Mouse (Mus musculus): Measurements from ENCODE around the gene Pm20d1. TPM values are rescaled to one million over a fixed set of nuclear protein-coding genes. Genes with fewer than 3 reads are reported as not detected.
"Not testable (repeated sequence)": the region's sequence is repeated elsewhere in the genome, so short reads cannot be mapped to it uniquely, and the experiment has no call there.

Pm20d1 gene
- total and polyA plus RNA-seq, 2 experiments, result 35.5 to 62.0 TPM

DNA sequence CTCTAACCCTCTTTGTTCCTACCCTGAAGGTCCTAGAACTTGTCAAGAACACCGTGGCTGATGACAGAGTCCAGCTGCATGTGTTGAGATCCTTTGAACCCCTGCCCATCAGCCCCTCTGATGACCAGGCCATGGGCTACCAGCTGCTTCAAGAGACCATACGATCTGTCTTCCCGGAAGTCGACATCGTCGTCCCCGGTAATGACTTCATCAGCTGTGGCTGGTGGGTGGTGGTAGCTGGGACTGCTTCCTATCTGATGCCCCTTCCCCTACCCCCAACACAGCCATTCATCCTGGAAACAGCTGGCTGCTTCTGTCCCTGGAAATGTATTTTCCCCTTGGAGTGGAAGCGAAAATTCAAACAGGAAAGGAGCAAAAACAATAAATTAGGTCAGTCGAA, 14.8 kb downstream of the Pm20d1 start:
- WGBS, result 80% methylated on average over 9 of the region's 9 CpGs
- Histone ChIP-seq H3K4me1 (ENCODE audit: control insufficient read depth, insufficient read depth, low read length) (peaks cover 10% of the 10 kb centered on the region), H3K79me2 (ENCODE audit: control insufficient read depth, insufficient read depth, low read length) (no peaks in the 10 kb centered on the region), H3K36me3 (ENCODE audit: control insufficient read depth, insufficient read depth, low read length) (peaks cover 34% of the 10 kb centered on the region), H3K9ac (ENCODE audit: low read depth, low read length) (no peak overlapping the region), H3K27me3 (ENCODE audit: control insufficient read depth, insufficient read depth, low read length) (no peaks in the 10 kb centered on the region), H3K27ac (replicated peaks; ENCODE audit: insufficient read depth, low read depth, low read length) (peak overlapping the region; percentile 77), H3K4me3 (ENCODE audit: insufficient read depth, low read depth, low read length) (no peak overlapping the region)
- TF ChIP-seq CTCF (IDR thresholded peaks at IDR 0.05; ENCODE audit: low read depth, low read length) (no peak), POLR2A (IDR thresholded peaks at IDR 0.05; ENCODE audit: extremely low read depth, insufficient read depth, low read length) (no peak)
- no peak for DNase-seq (ENCODE audit: extremely low read depth, low read depth, low spot score)

DNA sequence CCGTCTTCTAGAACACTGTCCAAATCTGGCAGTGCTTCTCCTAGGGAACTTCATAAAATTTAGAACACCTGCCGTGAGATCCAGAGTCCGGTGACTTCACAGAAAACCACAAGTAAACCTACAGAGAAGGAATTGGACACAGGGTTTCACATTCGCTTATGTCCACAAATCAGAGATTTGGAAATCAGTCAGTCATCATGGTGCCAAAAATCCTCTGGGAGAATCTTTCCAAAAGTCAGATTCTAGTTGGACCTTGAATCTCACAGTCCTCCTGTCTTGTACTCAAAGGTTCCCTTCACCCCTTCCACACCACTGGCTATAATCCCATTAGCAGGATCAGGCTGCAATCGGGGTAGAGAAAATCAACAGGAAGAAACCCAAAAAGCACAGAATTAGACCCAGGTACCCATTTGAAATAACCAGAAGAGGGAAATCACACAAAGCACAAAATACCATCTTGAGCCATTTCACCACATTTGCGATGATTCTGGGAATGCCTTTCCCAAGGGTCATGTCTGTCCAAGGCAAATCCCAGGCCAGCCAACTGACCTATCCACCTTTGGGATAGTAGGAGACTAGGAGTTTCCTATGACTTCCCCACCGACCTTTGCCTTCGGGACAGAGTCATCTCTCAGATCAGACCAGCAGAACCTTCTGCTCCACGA, 15.6 kb downstream of the Pm20d1 start:
- peaks cover 10% of the 10 kb centered on the region for H3K4me1 ChIP-seq (ENCODE audit: control insufficient read depth, insufficient read depth, low read length)
- WGBS, result 30% methylated on average over 9 of the region's 9 CpGs
- H3K27me3 ChIP-seq (ENCODE audit: control insufficient read depth, insufficient read depth, low read length), result no peaks in the 10 kb centered on the region
- H3K4me3 ChIP-seq (ENCODE audit: insufficient read depth, low read depth, low read length), result no peak overlapping the region
- no peak overlapping the region for H3K9ac ChIP-seq (ENCODE audit: low read depth, low read length)
- H3K27ac ChIP-seq (replicated peaks; ENCODE audit: insufficient read depth, low read depth, low read length), result peak overlapping the region; percentile 77
- no peak for TF ChIP-seq POLR2A (IDR thresholded peaks at IDR 0.05; ENCODE audit: extremely low read depth, insufficient read depth, low read length)
- TF ChIP-seq CTCF (IDR thresholded peaks at IDR 0.05; ENCODE audit: low read depth, low read length), result no peak
- no peaks in the 10 kb centered on the region for H3K79me2 ChIP-seq (ENCODE audit: control insufficient read depth, insufficient read depth, low read length)
- DNase-seq (ENCODE audit: extremely low read depth, low read depth, low spot score), result peak; percentile 97
- peaks cover 39% of the 10 kb centered on the region for H3K36me3 ChIP-seq (ENCODE audit: control insufficient read depth, insufficient read depth, low read length)

DNA sequence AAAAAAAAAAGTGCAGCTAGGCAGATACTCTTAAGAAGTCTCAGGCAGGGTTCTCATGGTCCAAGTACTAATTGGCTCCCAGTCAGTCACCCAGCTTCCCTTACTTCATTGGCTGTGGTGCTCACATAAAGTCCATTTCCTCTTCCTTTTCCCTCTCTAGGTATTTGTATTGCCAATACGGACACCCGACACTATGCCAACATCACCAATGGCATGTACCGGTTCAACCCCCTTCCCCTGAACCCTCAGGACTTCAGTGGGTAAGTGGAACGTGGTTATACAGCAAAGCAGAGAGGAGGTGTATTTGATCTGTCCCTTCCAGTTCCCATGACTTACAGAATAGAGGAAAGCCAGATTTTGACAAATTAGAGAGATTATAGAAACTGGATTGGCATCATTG, 16.6 kb downstream of the Pm20d1 start:
- H3K27ac ChIP-seq (replicated peaks; ENCODE audit: insufficient read depth, low read depth, low read length), result no peak overlapping the region
- H3K9ac ChIP-seq (ENCODE audit: low read depth, low read length), result no peak overlapping the region
- peaks cover 38% of the 10 kb centered on the region for H3K36me3 ChIP-seq (ENCODE audit: control insufficient read depth, insufficient read depth, low read length)
- TF ChIP-seq CTCF (IDR thresholded peaks at IDR 0.05; ENCODE audit: low read depth, low read length) (no peak), POLR2A (IDR thresholded peaks at IDR 0.05; ENCODE audit: extremely low read depth, insufficient read depth, low read length) (no peak)
- H3K4me1 ChIP-seq (ENCODE audit: control insufficient read depth, insufficient read depth, low read length), result peaks cover 10% of the 10 kb centered on the region
- 81% methylated on average over 4 of the region's 4 CpGs for WGBS
- H3K4me3 ChIP-seq (ENCODE audit: insufficient read depth, low read depth, low read length), result no peak overlapping the region
- H3K79me2 ChIP-seq (ENCODE audit: control insufficient read depth, insufficient read depth, low read length), result no peaks in the 10 kb centered on the region
- no peaks in the 10 kb centered on the region for H3K27me3 ChIP-seq (ENCODE audit: control insufficient read depth, insufficient read depth, low read length)
- DNase-seq (ENCODE audit: extremely low read depth, low read depth, low spot score), result no peak

DNA sequence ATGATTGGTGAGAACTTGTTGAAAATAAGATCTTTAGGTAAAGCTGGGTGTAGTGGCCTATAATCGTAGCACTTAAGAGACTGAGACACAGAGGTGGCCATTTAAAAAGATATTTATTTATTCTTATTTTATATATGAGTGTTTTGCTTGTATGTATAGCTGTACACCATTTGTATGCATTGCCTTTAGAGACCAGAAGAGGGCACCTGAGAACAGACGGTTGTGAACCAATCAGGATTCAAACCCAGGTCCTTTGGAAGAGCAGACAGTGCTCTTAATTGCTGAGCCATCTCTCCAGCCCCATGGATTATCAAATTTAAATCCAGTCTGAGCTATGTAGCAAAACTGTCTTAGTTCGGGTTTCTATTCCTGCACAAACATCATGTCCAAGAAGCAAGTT, 17.0 kb downstream of the Pm20d1 start:
- 91% methylated on average over 3 of the region's 3 CpGs for WGBS
- no peak for DNase-seq (ENCODE audit: extremely low read depth, low read depth, low spot score)
- peaks cover 10% of the 10 kb centered on the region for H3K4me1 ChIP-seq (ENCODE audit: control insufficient read depth, insufficient read depth, low read length)
- H3K27ac ChIP-seq (replicated peaks; ENCODE audit: insufficient read depth, low read depth, low read length), result no peak overlapping the region
- peaks cover 36% of the 10 kb centered on the region for H3K36me3 ChIP-seq (ENCODE audit: control insufficient read depth, insufficient read depth, low read length)
- H3K4me3 ChIP-seq (ENCODE audit: insufficient read depth, low read depth, low read length), result no peak overlapping the region
- TF ChIP-seq CTCF (IDR thresholded peaks at IDR 0.05; ENCODE audit: low read depth, low read length) (no peak), POLR2A (IDR thresholded peaks at IDR 0.05; ENCODE audit: extremely low read depth, insufficient read depth, low read length) (no peak)
- no peaks in the 10 kb centered on the region for H3K27me3 ChIP-seq (ENCODE audit: control insufficient read depth, insufficient read depth, low read length)
- no peak overlapping the region for H3K9ac ChIP-seq (ENCODE audit: low read depth, low read length)
- no peaks in the 10 kb centered on the region for H3K79me2 ChIP-seq (ENCODE audit: control insufficient read depth, insufficient read depth, low read length)

DNA sequence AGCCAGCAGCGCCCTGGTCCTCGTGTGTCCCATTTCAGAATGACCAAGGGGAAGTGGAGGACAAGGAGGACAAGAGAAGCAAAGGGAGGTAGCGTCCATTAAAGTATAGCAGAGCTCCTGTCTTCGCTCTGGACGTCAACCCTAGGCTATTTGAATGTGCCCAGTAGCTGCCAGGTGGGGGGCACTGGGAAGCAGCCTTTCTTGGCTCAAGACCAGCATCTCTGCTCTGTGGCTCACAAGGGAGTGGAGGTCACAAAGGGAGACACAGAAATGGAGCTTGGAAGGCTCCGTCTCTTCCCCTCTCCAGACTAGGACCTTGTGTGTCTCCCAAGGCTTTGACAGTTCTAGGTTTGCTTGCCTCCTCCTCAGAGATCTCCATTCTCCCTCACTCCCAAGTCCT, 19.7 kb downstream of the Pm20d1 start:
- peaks cover 9% of the 10 kb centered on the region for H3K4me1 ChIP-seq (ENCODE audit: control insufficient read depth, insufficient read depth, low read length)
- no peaks in the 10 kb centered on the region for H3K79me2 ChIP-seq (ENCODE audit: control insufficient read depth, insufficient read depth, low read length)
- no peak overlapping the region for H3K4me3 ChIP-seq (ENCODE audit: insufficient read depth, low read depth, low read length)
- WGBS, result 94% methylated on average over 6 of the region's 6 CpGs
- no peak overlapping the region for H3K27ac ChIP-seq (replicated peaks; ENCODE audit: insufficient read depth, low read depth, low read length)
- peaks cover 33% of the 10 kb centered on the region for H3K36me3 ChIP-seq (ENCODE audit: control insufficient read depth, insufficient read depth, low read length)
- H3K27me3 ChIP-seq (ENCODE audit: control insufficient read depth, insufficient read depth, low read length), result no peaks in the 10 kb centered on the region
- DNase-seq (ENCODE audit: extremely low read depth, low read depth, low spot score), result no peak
- no peak for TF ChIP-seq CTCF (IDR thresholded peaks at IDR 0.05; ENCODE audit: low read depth, low read length)
- no peak for TF ChIP-seq POLR2A (IDR thresholded peaks at IDR 0.05; ENCODE audit: extremely low read depth, insufficient read depth, low read length)
- H3K9ac ChIP-seq (ENCODE audit: low read depth, low read length), result no peak overlapping the region

DNA sequence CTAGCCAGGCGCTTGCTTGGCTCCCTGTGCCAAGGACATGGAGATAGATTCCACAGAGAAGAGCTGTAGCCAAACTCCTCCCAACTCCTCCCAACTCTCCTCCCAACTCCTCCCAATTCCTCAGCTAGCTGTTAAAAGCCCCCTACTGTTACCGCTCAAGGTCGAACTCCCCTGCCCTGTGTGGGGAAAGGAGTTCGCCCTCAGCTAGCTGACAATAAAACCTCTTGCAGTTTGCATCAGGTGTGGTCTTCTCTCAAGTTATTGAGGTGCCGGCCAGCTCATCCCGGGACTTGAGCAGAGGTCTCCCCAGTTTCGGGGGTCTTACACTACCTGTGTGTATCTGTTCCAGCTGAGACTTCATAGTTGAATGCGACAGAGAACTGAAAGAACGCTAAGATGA, 23.2 kb downstream of the Pm20d1 start:
- not testable (repeated sequence) for H3K9ac ChIP-seq (ENCODE audit: low read depth, low read length); H3K27ac ChIP-seq (replicated peaks; ENCODE audit: insufficient read depth, low read depth, low read length); H3K27me3 ChIP-seq (ENCODE audit: control insufficient read depth, insufficient read depth, low read length); H3K4me1 ChIP-seq (ENCODE audit: control insufficient read depth, insufficient read depth, low read length); H3K79me2 ChIP-seq (ENCODE audit: control insufficient read depth, insufficient read depth, low read length); H3K4me3 ChIP-seq (ENCODE audit: insufficient read depth, low read depth, low read length); DNase-seq (ENCODE audit: extremely low read depth, low read depth, low spot score)
- WGBS, result 89% methylated on average over 9 of the region's 9 CpGs
- H3K36me3 ChIP-seq (ENCODE audit: control insufficient read depth, insufficient read depth, low read length), result peaks cover 21% of the 10 kb centered on the region
